8 mouse cellular contexts compared by ENCODE assay signal in genomic region chr10:80921923-80922322, GRCm38 (mm10). TPM values are rescaled to one million over a fixed set of nuclear protein-coding genes. Genes with fewer than 3 reads are reported as not detected.
A peak's percentile ranks its signal among the peaks of the same experiment; 100 is the strongest.
DNase-seq lines count a peak whose midpoint lies in the region; ATAC-seq and TF ChIP-seq lines count a peak whose summit lies in the region.

No protein-coding gene starts in this region.

- TF ChIP-seq CTCF in lung, postnatal 0 days (IDR thresholded peaks at IDR 0.05), result no peak
- no peak for TF ChIP-seq CTCF in thymus, adult 2 months (IDR thresholded peaks at IDR 0.05; ENCODE audit: borderline replicate concordance, control insufficient read depth, extremely low read depth, insufficient read depth, low read length, poor library complexity)

- peak overlapping the region; percentile 40 for H3K4me3 ChIP-seq in forebrain, embryonic 10.5 days
- peak overlapping the region; percentile 23 for H3K4me3 ChIP-seq in intestine, embryonic 15.5 days (replicated peaks)
- H3K4me3 ChIP-seq in lung, postnatal 0 days (ENCODE audit: low read depth, low read length), result peak overlapping the region; percentile 29
- H3K4me3 ChIP-seq in stomach, embryonic 15.5 days (replicated peaks), result peak overlapping the region; percentile 35
- no peak overlapping the region for H3K4me3 ChIP-seq in thymus, adult 2 months (ENCODE audit: control insufficient read depth, insufficient read depth, low read length)

- WGBS in forebrain, embryonic 10.5 days, result 6% methylated on average over 16 of the region's 16 CpGs
- 9% methylated on average over 16 of the region's 16 CpGs for WGBS in intestine, embryonic 15.5 days
- 9% methylated on average over 16 of the region's 16 CpGs for WGBS in lung, postnatal 0 days
- 4% methylated on average over 16 of the region's 16 CpGs for WGBS in stomach, embryonic 15.5 days
- 24% methylated on average over 16 of the region's 16 CpGs for WGBS in thymus, adult 2 months

- H3K9ac ChIP-seq in intestine, embryonic 15.5 days, result peak overlapping the region; percentile 32; the same call in 1 of the 2 replicates
- 0 out of 2 replicates have a peak overlapping the region, but pooled peaks have one; percentile 0 for H3K9ac ChIP-seq in lung, postnatal 0 days (replicated peaks; ENCODE audit: low read depth)
- peak overlapping the region; percentile 29; the same call in 1 of the 2 replicates for H3K9ac ChIP-seq in stomach, embryonic 15.5 days

- peaks cover 45% of the 10 kb centered on the region for H3K4me1 ChIP-seq in forebrain, embryonic 10.5 days
- H3K4me1 ChIP-seq in intestine, embryonic 15.5 days (replicated peaks), result peaks cover 14% of the 10 kb centered on the region; the same call in 1 of the 2 replicates
- H3K4me1 ChIP-seq in lung, postnatal 0 days (ENCODE audit: insufficient read depth, low read depth, low read length), result peaks cover 4% of the 10 kb centered on the region; the same call in 1 of the 2 replicates
- H3K4me1 ChIP-seq in stomach, embryonic 15.5 days, result peaks cover 16% of the 10 kb centered on the region
- H3K4me1 ChIP-seq in thymus, adult 2 months (replicated peaks; ENCODE audit: control insufficient read depth, insufficient read depth, low read length), result peaks cover 25% of the 10 kb centered on the region

- ATAC-seq in common myeloid progenitor, adult 5-6 weeks (replicated peaks; ENCODE audit: low read depth, poor library complexity, severe bottlenecking), result peak; percentile 68
- peak; percentile 14; the same call in 1 of the 2 replicates for ATAC-seq in intestine, embryonic 15.5 days
- peak; percentile 48 for ATAC-seq in lung, postnatal 0 days
- peak; percentile 51 for ATAC-seq in stomach, embryonic 15.5 days (ENCODE audit: insufficient read depth, low FRiP score, low read depth)

- DNase-seq in forebrain, embryonic 10.5 days (ENCODE audit: extremely low spot score, low spot score), result peak; percentile 37
- peak; percentile 47 for DNase-seq in lung, postnatal 0 days (ENCODE audit: low spot score)
- no peak for DNase-seq in frontal cortex, postnatal 14 days (ENCODE audit: low spot score in 2 of 2)
- DNase-seq in spleen, adult 12 weeks (ENCODE audit: low spot score), result no peak
- no peak for DNase-seq in thymus, adult 2 months

- no peaks in the 10 kb centered on the region; the same call in 1 of the 2 replicates for H3K9me3 ChIP-seq in forebrain, embryonic 10.5 days
- H3K9me3 ChIP-seq in intestine, embryonic 15.5 days, result no peaks in the 10 kb centered on the region
- no peaks in the 10 kb centered on the region for H3K9me3 ChIP-seq in lung, postnatal 0 days (ENCODE audit: low read length)
- no peaks in the 10 kb centered on the region for H3K9me3 ChIP-seq in stomach, embryonic 15.5 days

- H3K36me3 ChIP-seq in forebrain, embryonic 10.5 days (replicated peaks), result no peaks in the 10 kb centered on the region
- H3K36me3 ChIP-seq in intestine, embryonic 15.5 days, result no peaks in the 10 kb centered on the region
- no peaks in the 10 kb centered on the region for H3K36me3 ChIP-seq in lung, postnatal 0 days (ENCODE audit: insufficient read depth, low read length)
- H3K36me3 ChIP-seq in stomach, embryonic 15.5 days, result no peaks in the 10 kb centered on the region
- no peaks in the 10 kb centered on the region for H3K36me3 ChIP-seq in thymus, adult 2 months (ENCODE audit: control insufficient read depth, insufficient read depth, low read length)

- peak overlapping the region; percentile 62 for H3K4me2 ChIP-seq in intestine, embryonic 15.5 days (replicated peaks)
- H3K4me2 ChIP-seq in lung, postnatal 0 days (replicated peaks; ENCODE audit: low read depth, low read length), result peak overlapping the region; percentile 53
- H3K4me2 ChIP-seq in stomach, embryonic 15.5 days, result peak overlapping the region; percentile 59

- TF ChIP-seq EP300 in lung, postnatal 0 days (IDR thresholded peaks at IDR 0.05), result no peak

- H3K27ac ChIP-seq in forebrain, embryonic 10.5 days, result peak overlapping the region; percentile 73
- peak overlapping the region; percentile 65; the same call in 1 of the 2 replicates for H3K27ac ChIP-seq in intestine, embryonic 15.5 days
- H3K27ac ChIP-seq in lung, postnatal 0 days (ENCODE audit: low read length), result no peak overlapping the region
- peak overlapping the region; percentile 75 for H3K27ac ChIP-seq in stomach, embryonic 15.5 days
- no peak overlapping the region for H3K27ac ChIP-seq in thymus, adult 2 months (ENCODE audit: control insufficient read depth, insufficient read depth, low read length)

- H3K27me3 ChIP-seq in forebrain, embryonic 10.5 days (ENCODE audit: poor library complexity, severe bottlenecking), result peaks cover 15% of the 10 kb centered on the region
- H3K27me3 ChIP-seq in intestine, embryonic 15.5 days (replicated peaks), result no peaks in the 10 kb centered on the region
- H3K27me3 ChIP-seq in lung, postnatal 0 days (replicated peaks; ENCODE audit: insufficient read depth, low read length), result no peaks in the 10 kb centered on the region
- no peaks in the 10 kb centered on the region for H3K27me3 ChIP-seq in stomach, embryonic 15.5 days (replicated peaks)
- no peaks in the 10 kb centered on the region for H3K27me3 ChIP-seq in thymus, adult 2 months (ENCODE audit: control insufficient read depth, insufficient read depth, low read length)

- no peak for TF ChIP-seq POLR2A in thymus, adult 2 months (IDR thresholded peaks at IDR 0.05; ENCODE audit: control insufficient read depth, extremely low read depth, insufficient read depth, low read length, poor library complexity)

RNA-seq across cellular contexts. Expression of gene Lmnb2, which starts 3.9 kb away (rescaled TPM):
- total RNA-seq in common myeloid progenitor, adult 5-6 weeks (2017), result 44.0 and 46.6 TPM in 2 replicates
- polyA plus RNA-seq in forebrain, embryonic 10.5 days (2016; fragmentation: Nextera tagmentation; extraction: Ambion mirVana), result 85.6 and 89.5 TPM in 2 replicates
- polyA plus RNA-seq in intestine, embryonic 15.5 days (2015; fragmentation: Nextera tagmentation; extraction: Ambion mirVana), result 41.0 and 42.6 TPM in 2 replicates
- polyA plus RNA-seq in lung, postnatal 0 days (2015; fragmentation: Nextera tagmentation; extraction: Ambion mirVana), result 6.9 and 7.3 TPM in 2 replicates
- 38.1 and 46.1 TPM in 2 replicates for polyA plus RNA-seq in stomach, embryonic 15.5 days (2015; fragmentation: Nextera tagmentation; extraction: Ambion mirVana)
- 44.2 and 52.7 TPM in 2 replicates for polyA plus RNA-seq in thymus, adult 2 months (2012; rRNA removed)

RNA-seq across cellular contexts. Expression of gene Gadd45b, which starts 8.0 kb away (rescaled TPM):
- 6.9 and 7.5 TPM in 2 replicates for total RNA-seq in common myeloid progenitor, adult 5-6 weeks (2017)
- 5.9 and 6.3 TPM in 2 replicates for polyA plus RNA-seq in forebrain, embryonic 10.5 days (2016; fragmentation: Nextera tagmentation; extraction: Ambion mirVana)
- polyA plus RNA-seq in intestine, embryonic 15.5 days (2015; fragmentation: Nextera tagmentation; extraction: Ambion mirVana), result 26.6 and 29.9 TPM in 2 replicates
- 131 and 145 TPM in 2 replicates for polyA plus RNA-seq in lung, postnatal 0 days (2015; fragmentation: Nextera tagmentation; extraction: Ambion mirVana)
- 33.6 TPM in 2 replicates for polyA plus RNA-seq in stomach, embryonic 15.5 days (2015; fragmentation: Nextera tagmentation; extraction: Ambion mirVana)
- 36.2 and 53.2 TPM in 2 replicates for polyA plus RNA-seq in thymus, adult 2 months (2012; rRNA removed)

RNA-seq across cellular contexts. Expression of gene Timm13, which starts 21.2 kb away (rescaled TPM):
- total RNA-seq in common myeloid progenitor, adult 5-6 weeks (2017), result 40.2 and 52.3 TPM in 2 replicates
- 395 and 401 TPM in 2 replicates for polyA plus RNA-seq in forebrain, embryonic 10.5 days (2016; fragmentation: Nextera tagmentation; extraction: Ambion mirVana)
- polyA plus RNA-seq in intestine, embryonic 15.5 days (2015; fragmentation: Nextera tagmentation; extraction: Ambion mirVana), result 363 and 364 TPM in 2 replicates
- 211 and 233 TPM in 2 replicates for polyA plus RNA-seq in lung, postnatal 0 days (2015; fragmentation: Nextera tagmentation; extraction: Ambion mirVana)
- 317 and 334 TPM in 2 replicates for polyA plus RNA-seq in stomach, embryonic 15.5 days (2015; fragmentation: Nextera tagmentation; extraction: Ambion mirVana)
- 227 and 310 TPM in 2 replicates for polyA plus RNA-seq in thymus, adult 2 months (2012; rRNA removed)

RNA-seq across cellular contexts. Expression of gene Tmprss9, which starts 50.3 kb away (rescaled TPM):
- not detected in 2 replicates for total RNA-seq in common myeloid progenitor, adult 5-6 weeks (2017)
- 0.05 TPM in 1 of 2 replicates, not detected in the other for polyA plus RNA-seq in forebrain, embryonic 10.5 days (2016; fragmentation: Nextera tagmentation; extraction: Ambion mirVana)
- polyA plus RNA-seq in intestine, embryonic 15.5 days (2015; fragmentation: Nextera tagmentation; extraction: Ambion mirVana), result 0.05 TPM in 1 of 2 replicates, not detected in the other
- polyA plus RNA-seq in lung, postnatal 0 days (2015; fragmentation: Nextera tagmentation; extraction: Ambion mirVana), result 0.04 TPM in 1 of 2 replicates, not detected in the other
- 0.06 TPM in 1 of 2 replicates, not detected in the other for polyA plus RNA-seq in stomach, embryonic 15.5 days (2015; fragmentation: Nextera tagmentation; extraction: Ambion mirVana)
- polyA plus RNA-seq in thymus, adult 2 months (2012; rRNA removed), result 0.23 and 0.28 TPM in 2 replicates

Comparison
In these comparisons a context has a peak if more than half of its experiments do, and no peak if none do; other contexts are left out.
1. ATAC-seq: peak in every context shown above with its lines; median percentile 68 in common myeloid progenitor, adult 5-6 weeks; 51 in stomach, embryonic 15.5 days; 48 in lung, postnatal 0 days; 14 in intestine, embryonic 15.5 days.
2. DNase-seq: peak in forebrain, embryonic 10.5 days (single experiment) and lung, postnatal 0 days (single experiment); none in frontal cortex, postnatal 14 days (0 of 2), spleen, adult 12 weeks (single experiment) and thymus, adult 2 months (single experiment).
3. H3K27ac ChIP-seq: peak in forebrain, embryonic 10.5 days (single experiment), intestine, embryonic 15.5 days (single experiment) and stomach, embryonic 15.5 days (single experiment); none in lung, postnatal 0 days (single experiment) and thymus, adult 2 months (single experiment).
4. Peak in every context shown above with its lines, with median percentiles within 50 percentile points of each other: H3K4me2 ChIP-seq and H3K9ac ChIP-seq.